Mouse (Mus musculus) natural killer cell, adult 2 months (primary cell): ENCODE measurements at regions not wholly inside any gene's neighbourhood (a gene's known extent, or its start where the extent isn't known, plus 50 kb on each side); places are given as distances from the start of the nearest gene placed in this dataset.

Source experiments
- DNase-seq, 2 experiments: peaks; one replicate each; pipeline ENCODE4 v3.0.0; 2022; ENCODE audit warnings: low spot score in 2 of 2

DNA sequence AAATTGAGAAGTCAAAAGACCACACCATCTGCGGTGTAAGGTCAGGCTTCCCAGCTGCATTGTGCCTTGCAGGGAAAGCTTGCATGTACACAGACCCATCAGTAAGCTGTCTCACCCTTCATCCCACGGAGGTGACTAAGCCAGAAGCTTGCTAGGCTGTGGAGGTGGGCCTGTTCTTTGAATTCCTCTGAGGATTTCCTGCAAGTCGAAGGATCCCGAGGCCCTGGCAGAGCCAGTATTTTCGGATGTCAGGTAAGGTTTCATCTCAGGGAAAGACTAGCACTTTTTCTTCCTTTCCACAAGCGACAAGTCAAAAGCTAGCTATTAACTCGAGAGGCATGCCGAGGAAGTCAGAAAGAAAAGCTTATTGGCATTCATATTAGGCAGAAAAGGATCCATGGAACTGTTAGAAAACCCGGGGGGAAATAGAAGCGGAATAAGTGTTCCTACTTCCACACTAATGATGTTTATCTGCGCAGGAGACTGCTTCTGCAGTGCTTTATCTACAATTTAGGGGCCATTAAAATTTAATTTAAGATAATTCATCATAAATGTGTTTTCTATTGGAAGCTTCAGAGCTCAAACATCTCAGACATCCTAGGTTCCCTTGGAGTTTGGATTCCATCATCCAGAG lies 148.3 kb upstream of the Atp2b1 start:
- no peak for DNase-seq

DNA sequence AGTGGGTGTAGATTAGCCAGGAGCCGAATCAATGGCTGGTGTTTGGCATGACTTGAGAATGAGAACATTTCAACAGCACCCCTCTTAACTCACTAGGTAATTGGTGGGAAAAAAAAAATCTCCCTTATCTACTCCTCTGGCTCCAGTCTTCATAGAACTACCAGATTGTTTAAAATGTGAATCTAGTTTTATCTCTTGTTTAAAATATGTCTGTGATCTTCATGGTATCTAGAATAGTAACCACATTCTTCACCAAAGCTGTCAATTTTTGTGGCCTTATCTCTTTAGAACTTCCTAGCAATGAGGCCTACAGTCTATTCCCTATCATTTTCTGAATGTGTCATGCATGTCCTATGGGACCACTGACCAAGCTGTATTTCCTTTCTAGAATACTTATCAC lies 134.4 kb upstream of the Atp2b1 start:
- DNase-seq: no peak

DNA sequence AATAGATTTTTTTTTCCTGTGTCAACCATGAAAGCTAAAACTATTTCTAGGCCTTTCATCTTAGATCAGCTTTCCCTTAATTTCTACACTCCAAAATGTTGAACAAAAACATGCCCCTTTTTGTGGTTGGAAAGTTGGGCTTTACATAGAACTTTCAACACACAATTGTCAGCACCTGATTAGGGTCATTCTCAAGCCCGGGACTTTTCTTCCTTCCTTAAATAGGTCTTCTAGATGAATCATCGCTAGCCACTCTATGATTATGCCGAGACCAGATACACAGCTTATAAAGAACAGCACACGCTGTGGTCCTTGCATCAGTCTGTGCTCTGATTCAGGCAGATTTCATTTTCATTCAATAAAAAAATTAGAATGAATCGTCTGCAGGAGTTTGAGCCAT lies 133.3 kb upstream of the Atp2b1 start:
- DNase-seq: no peak

DNA sequence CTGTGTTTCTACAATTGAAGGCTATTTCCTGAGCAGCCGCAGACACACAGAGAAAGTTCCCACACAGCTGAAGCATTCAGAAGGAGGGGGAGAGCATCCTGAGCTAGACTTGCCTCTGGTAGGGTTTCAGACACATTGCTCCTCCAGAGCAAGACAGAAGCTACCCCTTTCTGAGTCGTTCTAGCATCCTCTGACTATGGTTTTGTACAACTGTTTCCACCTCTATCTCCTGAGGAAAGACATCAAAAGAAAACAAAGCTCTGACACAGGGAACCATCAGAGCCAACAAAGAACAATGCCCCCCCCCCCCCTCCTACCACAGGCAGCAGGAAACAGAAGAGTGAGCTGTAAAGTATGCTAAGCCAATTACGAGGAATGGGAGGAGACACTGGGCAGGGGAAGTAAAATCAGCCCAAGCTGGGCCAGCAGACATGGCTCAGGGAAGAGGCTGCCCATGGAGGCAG lies 132.3 kb upstream of the Atp2b1 start:
- DNase-seq: peak; percentile 41 to 45

DNA sequence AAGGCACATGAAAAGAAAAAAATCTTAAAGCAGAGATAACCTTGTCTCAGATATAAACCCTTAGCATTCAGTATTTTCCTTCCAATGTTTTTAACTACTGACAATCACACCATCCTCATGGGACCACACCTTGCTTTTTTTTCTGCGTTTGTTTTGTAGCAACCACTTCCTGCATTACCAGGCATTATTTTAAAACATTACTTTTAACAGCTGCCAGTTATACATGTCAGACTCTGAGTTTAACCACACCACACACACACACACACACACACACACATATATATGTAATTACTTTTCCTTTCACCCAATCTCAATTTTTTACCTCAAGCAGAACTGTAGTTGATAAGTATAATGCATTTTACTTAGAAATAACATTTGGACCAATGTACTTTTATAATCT lies 128.8 kb upstream of the Atp2b1 start:
- DNase-seq: peak; percentile 51 to 66

DNA sequence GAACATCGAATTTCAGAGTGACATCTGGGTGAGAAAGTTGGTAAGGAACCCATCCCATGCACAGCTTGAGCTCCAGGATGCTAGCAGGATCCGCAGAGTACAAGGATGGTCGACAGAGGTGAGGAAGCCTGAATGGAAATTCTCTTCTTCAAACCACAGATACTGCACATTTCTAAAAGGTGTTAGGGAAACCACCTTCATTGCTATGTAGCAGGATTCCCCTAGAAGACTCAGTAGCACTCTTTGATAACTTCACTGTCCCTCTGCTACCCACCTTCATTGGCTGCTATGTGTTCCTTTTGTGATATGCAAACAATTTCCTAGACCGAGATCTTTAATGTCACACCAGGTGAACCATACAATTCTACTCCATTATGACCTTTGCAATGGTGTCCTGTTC lies 128.1 kb upstream of the Atp2b1 start:
- DNase-seq: peak in 1 of 2 experiments; percentile 27

DNA sequence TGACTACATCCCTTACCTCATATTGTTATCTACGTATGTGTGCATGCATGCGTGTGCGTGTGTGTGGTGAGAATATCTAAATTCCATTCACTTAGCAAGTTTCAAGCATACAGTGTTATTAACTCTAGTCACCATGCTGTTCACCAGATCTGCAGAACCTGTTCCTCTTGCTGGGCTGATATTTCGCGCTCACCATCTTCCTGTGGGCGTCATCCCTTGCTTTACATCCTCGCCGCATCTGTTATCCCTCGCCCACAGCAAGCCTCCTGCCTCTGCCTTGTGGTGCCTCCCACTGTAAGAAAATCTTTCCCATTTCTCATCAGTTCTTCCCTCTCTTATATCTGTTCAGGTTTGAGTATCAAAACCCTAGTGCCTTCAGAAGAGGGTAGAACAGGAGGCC lies 124.4 kb upstream of the Atp2b1 start:
- DNase-seq: no peak

DNA sequence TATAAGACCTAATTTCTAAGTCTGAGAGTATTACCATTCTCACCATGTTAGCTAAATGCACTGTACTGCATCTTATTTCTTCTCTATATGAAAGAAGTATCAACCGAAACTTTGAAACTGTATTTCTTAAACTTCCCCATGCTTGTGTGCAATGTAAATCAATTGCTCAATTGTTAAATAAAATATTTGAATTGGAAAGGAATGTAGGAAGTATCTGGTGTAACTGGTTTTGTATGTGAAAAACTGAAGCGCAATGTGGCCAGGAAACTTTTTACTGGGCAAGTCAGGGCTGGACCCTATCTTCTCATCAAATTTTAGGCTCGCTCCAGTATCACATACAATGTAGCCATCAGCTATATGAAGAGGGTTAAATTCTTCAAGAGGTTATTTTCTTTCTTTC lies 123.8 kb upstream of the Atp2b1 start:
- DNase-seq: no peak

DNA sequence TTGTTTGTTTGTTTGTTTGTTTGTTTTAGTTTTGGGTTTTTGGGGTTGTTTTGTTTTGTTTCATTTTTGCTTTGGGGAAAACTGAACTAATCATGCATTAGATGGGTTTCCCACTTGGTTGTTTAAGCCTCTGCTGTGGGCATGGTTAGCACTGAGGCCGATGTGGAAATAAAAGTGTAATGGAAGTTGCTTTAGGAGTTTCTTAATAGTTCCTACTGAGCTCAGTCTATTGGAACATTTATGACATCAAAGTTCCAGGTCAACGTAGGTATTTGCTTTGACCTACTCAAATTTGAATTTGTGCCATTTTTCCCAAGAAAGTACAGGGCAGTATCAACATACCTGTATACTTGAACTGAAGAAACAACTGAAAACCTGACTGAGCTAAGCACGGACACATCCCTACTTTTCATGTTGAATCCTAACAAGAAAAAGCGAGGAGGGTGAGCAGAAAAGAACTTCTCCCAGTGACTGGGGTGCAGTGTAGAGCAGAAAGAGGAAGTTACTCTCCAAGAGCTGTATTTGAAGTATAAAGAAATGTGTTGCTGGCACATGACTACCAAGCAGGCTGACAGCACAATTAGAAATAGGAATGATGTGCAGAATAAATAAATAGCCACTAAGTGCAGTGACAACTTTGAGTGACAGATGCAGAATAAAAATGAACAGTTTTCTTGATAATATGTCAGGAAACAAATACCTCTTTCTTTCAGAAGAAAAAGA lies 122.0 kb upstream of the Atp2b1 start:
- DNase-seq: no peak

DNA sequence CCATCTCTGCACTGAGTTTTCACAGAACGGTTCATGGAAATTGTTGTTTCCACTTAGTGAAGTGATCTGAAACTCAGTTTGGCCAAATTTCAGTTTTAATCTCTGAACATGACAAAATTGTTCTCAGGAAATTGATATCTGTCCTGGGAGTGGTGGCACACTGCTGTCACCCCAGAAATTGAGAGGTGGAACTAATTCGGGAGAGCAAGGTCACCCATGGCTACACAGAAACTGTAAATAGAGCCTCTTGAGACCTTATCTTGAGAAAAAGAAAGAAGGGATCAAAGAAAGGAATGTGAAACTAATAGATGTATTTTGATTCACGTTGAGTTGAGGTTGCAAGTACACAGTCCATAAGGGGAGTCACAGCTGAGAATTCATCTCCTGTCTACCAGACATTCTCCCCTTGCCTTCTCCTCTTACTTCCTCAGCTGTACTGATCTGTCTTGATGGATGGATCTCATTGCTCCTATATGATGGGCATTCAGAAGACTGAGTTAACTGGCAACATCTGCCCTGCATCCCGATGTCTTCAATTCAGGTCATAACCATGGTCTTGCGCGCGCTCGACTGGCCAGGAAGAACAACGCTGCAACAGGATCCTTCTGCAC lies 120.2 kb upstream of the Atp2b1 start:
- DNase-seq: no peak

DNA sequence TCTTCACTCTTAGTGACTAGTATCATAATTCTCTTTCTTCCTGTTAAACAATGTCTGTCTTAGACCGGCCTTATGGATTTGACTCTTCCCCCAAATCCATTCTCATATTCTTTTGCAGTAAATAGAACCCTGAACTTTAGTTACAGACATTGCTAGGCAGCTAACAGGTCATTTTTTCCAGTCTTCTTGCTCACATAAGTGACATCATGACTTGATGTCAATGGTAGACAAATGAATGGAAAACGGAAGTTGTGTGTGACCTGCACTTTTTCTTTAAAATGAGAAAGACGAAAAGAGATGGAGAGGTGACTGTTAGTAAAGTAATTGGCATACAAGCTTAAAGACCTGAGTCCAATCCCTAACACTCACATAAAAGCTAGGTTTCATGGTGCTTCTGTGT lies 118.2 kb upstream of the Atp2b1 start:
- no peak for DNase-seq

DNA sequence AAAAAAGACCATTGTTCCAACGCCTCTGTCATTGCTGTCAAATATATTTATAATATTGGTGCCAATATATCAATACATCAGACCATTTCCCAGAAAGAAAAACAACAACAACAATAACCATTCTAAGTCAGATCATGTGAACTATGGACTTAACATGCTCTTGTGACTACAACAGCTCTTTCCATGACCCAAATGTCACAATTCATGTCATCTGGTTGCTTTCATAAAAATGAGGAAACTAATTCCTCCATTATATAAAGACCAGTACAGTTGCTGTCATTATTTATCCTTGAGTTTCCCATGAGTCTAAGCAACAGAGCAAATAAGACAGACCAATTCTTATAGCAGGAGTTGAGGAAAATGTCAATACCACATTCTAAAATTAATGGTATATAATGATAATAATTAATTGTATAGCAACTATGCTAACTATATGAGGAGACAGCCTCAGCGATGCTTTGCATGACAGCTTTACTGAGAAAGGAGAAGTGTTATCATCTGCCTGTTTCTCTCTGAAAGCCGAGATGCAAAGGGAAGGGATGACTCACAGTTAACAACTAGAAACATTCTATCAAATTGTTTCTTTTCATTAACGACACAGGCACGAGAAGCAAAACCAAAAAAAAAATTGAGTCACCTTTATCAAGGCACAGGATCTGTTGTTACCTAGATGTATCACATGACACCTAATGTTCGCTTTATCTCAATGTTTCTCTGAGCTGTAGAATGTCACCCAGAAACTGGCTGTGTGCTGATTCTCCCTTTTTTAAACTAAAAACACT lies 115.4 kb upstream of the Atp2b1 start:
- peak in 1 of 2 experiments; percentile 24 for DNase-seq

DNA sequence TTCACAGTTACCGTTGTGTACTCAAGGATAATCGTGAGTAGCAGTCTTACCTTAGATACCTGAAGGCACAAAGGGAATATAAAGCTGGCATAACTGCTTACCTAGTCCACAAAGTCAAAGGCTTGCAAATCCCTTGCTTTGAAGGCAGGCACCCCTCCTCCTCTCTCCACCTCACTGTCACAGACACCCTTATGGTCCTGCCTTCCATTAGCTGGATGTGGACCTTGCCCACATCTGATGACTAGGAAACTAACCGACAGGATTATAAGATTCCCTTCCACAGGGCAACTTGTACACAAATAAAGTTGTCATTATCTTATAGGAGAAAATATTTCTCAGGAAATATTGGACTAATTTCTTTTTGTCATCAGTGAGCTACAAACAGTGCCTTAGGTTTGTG lies 114.4 kb upstream of the Atp2b1 start:
- DNase-seq: no peak

DNA sequence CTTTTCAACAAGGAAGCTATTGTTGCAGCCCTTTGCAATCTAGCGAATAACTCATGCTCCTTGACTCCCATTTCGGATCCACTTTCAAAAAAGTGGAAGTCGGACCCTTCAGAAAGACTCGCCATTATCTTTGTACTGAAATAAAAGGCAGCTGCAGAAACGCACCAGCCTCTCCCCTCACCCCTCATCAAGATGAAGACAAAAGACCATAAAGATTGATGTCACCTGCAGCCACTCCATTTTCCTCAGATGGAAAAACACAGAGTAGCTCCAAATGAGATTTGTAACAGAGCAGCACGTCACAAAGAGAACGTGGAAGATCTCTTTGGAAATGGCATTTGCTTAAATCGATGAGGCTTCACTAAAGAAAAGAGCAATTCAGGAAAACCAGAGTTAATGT lies 113.3 kb upstream of the Atp2b1 start:
- no peak for DNase-seq

DNA sequence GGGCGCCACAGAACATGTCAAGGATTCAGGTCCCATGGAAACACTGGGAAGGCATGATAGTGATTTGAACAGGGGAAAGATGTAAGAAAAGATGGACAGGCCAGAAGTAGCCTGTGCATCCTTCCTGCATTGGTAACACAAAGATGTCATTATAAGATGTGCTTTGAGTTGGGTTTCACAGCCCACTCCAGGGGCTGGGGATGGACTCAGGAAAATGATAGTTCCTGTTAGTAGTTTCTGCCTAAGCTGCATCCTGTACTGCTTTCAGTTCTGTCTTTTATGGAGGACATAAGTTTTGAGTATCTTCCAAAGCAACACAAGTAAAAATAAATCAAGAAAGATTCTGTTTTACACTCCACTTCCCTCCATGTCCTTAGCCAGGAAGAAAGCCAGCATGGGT lies 109.2 kb upstream of the Atp2b1 start:
- DNase-seq: no peak

DNA sequence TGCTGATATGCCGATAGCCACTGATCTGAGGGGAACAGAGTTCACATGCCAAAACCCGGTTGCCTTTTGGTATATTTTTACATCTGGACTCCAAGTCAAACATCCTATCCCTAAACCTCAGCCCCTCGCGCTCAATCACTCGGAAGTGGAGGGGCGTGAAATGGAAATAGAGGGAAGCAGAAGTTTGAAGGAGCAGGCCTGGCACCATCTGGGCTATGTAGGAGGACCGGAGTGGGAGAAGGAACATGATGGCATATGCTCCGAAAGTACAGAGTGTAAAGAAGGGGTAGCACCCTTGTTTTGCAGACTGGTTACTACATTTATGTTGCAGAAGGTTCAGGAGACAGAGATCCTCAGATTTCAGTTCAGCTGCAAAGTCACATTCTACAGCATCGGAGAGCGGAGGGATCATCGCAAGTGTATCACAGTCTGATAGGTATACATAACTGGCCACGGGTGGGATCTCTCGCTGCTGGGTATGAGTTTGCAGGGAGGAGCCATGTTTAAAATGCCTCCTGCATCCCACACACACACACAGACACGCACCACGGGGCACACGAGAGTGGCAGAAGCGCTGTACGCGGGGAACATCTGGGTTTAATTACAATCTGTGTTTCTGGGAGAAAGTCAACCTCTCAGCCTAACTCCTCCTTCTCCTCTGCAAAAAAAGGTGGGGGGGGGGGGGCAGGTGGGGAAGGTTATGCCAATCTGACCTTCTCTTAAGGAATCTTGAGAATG lies 107.2 kb upstream of the Atp2b1 start:
- no peak for DNase-seq

DNA sequence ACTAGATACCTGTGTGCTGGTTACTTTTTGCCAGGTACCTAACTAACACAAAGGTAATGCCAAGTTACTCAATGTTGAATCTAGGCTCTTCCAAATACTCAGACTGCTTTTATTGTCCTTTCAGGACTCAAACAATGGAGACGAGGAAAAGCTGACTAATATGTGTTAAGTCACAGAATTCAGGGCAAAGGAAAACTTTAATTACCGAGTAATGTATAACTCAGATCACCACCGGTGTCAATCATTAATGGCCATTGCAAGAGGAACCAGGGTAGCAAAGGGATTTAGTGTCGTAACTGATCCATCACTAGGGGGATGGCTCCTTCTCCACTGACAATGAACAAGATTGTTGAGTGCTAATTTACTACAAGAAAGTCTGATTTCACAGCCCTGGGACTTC lies 105.6 kb upstream of the Atp2b1 start:
- DNase-seq: no peak

DNA sequence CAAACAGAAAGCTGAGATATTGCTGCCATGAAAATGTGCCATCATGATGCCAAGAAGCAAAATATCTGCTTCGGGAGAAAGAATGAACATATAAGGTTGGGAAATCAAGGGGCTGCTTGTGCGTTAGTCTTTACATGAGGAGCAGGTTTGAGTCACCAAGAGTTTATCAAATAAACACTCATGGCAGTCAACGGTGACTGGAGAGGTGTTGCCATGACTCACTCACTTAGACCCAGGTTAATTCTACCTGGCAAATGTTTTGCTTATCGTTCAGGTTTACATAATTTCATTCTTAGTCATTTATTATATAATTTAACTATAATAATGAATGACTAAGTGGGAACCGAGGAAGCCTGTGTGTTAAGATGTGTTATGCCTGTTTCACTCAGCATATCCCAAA lies 85.2 kb upstream of the Atp2b1 start:
- DNase-seq: no peak

DNA sequence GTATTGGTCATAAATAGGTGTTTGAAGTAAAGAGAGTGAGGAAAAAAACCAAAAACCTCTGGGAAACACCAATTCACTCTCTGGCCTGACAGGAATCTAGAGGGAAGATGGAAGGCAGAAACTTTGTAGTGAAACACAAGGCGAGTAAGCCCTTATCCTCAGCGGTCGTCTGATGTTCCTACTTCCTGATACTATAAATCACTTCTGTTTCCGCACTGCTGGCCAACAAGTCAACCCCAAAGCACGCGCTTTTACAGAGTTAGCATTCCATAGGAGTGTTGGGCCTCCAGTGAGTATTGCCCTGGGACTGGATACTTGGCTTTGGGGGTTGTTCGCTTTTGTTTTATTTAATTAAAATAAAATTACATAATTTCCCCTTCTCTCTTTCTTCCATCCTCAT lies 82.7 kb upstream of the Atp2b1 start:
- DNase-seq: no peak

DNA sequence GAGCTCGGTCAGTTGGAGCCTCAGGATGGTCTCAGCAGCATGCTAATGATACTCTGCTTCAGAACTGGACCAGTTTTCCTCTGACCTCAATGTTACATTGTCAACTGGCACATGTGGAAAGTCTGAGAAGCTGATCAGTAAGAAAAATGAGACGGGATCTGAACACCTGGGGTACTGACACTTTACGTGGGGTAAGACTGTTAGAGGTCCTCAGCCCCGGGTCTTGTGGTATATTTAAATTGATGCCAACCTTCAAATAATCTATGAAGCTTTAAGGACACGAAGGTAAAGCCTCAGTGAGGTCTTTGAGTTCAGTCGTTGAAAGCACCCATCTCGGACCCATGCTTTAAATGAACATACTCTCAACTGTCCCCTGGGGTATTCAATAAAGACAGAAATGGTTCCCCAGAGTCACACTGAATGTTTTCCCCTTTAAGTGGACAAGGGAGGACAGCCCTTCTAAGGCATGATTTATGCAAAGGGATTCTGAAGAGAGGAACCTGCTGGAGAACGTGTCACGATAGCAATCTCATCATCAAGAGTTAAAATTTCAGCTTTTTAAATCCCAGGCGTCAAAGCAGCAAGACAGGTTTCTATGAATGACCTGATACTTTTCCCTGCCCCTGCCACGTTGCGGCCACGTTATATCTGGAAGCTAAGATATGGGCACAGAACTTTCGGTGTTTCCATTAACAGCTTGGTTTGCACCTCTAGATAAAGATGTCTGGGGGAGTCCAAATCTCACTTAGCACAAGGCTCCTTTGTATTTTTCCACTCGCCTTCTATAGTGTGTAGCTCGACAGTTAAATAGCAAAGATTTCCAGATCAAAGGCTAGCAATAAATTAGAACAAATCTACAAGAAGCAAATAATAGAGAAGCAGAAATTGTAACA lies 76.7 kb upstream of the Atp2b1 start:
- no peak for DNase-seq
